Mouse (Mus musculus): ENCODE data around the gene Traf5. TPM values are rescaled to one million over a fixed set of nuclear protein-coding genes. Genes with fewer than 3 reads are reported as not detected.

The Traf5 gene
- total RNA-seq, 2 experiments from 2014 or later, result 2.7 to 2.8 TPM

- intact Hi-C loops (cut with DNase I), result no loop called here
- no peak for DNase-seq
- Histone ChIP-seq H3K4me3 (no peak overlapping the region), H3K27ac (no peak overlapping the region)
- TF ChIP-seq CTCF (IDR thresholded peaks at IDR 0.05), result no peak
Measured at GRCm38 (mm10) chr1:191996621-191997185, 95.7 kb downstream of the Traf5 start.

GRCm38 (mm10) chr1:191995916-191996315, 96.4 kb downstream of the Traf5 start:
- TF ChIP-seq CTCF (IDR thresholded peaks at IDR 0.05), result no peak
- Histone ChIP-seq H3K27ac (no peak overlapping the region), H3K4me3 (no peak overlapping the region)
- intact Hi-C loops (cut with DNase I), result no loop called here
- DNase-seq, result no peak

GRCm38 (mm10) chr1:191995488-191995887, 96.9 kb downstream of the Traf5 start:
- intact Hi-C loops (cut with DNase I), result no loop called here
- TF ChIP-seq CTCF (IDR thresholded peaks at IDR 0.05), result peak; percentile 86
- H3K27ac ChIP-seq, result no peak overlapping the region
- DNase-seq, result peak; percentile 62
- H3K4me3 ChIP-seq, result no peak overlapping the region

- no peak for DNase-seq
- Histone ChIP-seq H3K4me3 (no peak overlapping the region), H3K27ac (no peak overlapping the region)
- intact Hi-C loops (cut with DNase I), result no loop called here
- no peak for TF ChIP-seq CTCF (IDR thresholded peaks at IDR 0.05)
Measured at GRCm38 (mm10) chr1:191994476-191994875, 97.9 kb downstream of the Traf5 start.

- intact Hi-C loops (cut with DNase I), result no loop called here
- no peak for DNase-seq
- TF ChIP-seq CTCF (IDR thresholded peaks at IDR 0.05), result no peak
- Histone ChIP-seq H3K4me3 (no peak overlapping the region), H3K27ac (peak overlapping the region; percentile 4; the same call in 1 of the 2 replicates)
Measured at GRCm38 (mm10) chr1:191992040-191992780, 100.1 kb downstream of the Traf5 start.

- intact Hi-C loops (cut with DNase I), result no loop called here
- peak overlapping the region; percentile 91 for H3K27ac ChIP-seq
- no peak for TF ChIP-seq CTCF (IDR thresholded peaks at IDR 0.05)
- H3K4me3 ChIP-seq, result peak overlapping the region; percentile 87
- peak; percentile 97 for DNase-seq
Measured at GRCm38 (mm10) chr1:191989994-191990393, 102.4 kb downstream of the Traf5 start.

- no peak for TF ChIP-seq CTCF (IDR thresholded peaks at IDR 0.05)
- H3K27ac ChIP-seq, result no peak overlapping the region
- H3K4me3 ChIP-seq, result no peak overlapping the region
- intact Hi-C loops (cut with DNase I), result no loop called here
- DNase-seq, result no peak
Measured at GRCm38 (mm10) chr1:191989060-191989459, 103.3 kb downstream of the Traf5 start.

GRCm38 (mm10) chr1:191988646-191989045, 103.7 kb downstream of the Traf5 start:
- no peak for TF ChIP-seq CTCF (IDR thresholded peaks at IDR 0.05)
- Histone ChIP-seq H3K4me3 (no peak overlapping the region), H3K27ac (no peak overlapping the region)
- no peak for DNase-seq
- intact Hi-C loops (cut with DNase I), result no loop called here

- no peak for DNase-seq
- Histone ChIP-seq H3K4me3 (no peak overlapping the region), H3K27ac (no peak overlapping the region)
- no peak for TF ChIP-seq CTCF (IDR thresholded peaks at IDR 0.05)
- intact Hi-C loops (cut with DNase I), result no loop called here
Measured at GRCm38 (mm10) chr1:191987481-191987769, 104.9 kb downstream of the Traf5 start.

- intact Hi-C loops (cut with DNase I), result no loop called here
- TF ChIP-seq CTCF (IDR thresholded peaks at IDR 0.05), result no peak
- no peak for DNase-seq
- H3K4me3 ChIP-seq, result no peak overlapping the region
- no peak overlapping the region for H3K27ac ChIP-seq
Measured at GRCm38 (mm10) chr1:191986674-191987480, 105.5 kb downstream of the Traf5 start.

GRCm38 (mm10) chr1:191981426-191982102, 110.8 kb downstream of the Traf5 start:
- TF ChIP-seq CTCF (IDR thresholded peaks at IDR 0.05), result no peak
- DNase-seq, result peak; percentile 43
- no peak overlapping the region for H3K27ac ChIP-seq
- intact Hi-C loops (cut with DNase I), result no loop called here
- H3K4me3 ChIP-seq, result no peak overlapping the region

- no peak for TF ChIP-seq CTCF (IDR thresholded peaks at IDR 0.05)
- no peak within 1 kb of the TSS for H3K4me3 ChIP-seq
- H3K27ac ChIP-seq, result no peak within 1 kb of the TSS
- no peak for DNase-seq
- intact Hi-C loops (cut with DNase I), result no loop called here
Measured at GRCm38 (mm10) chr1:191977187-191977586, 115.2 kb downstream of the Traf5 start, which contains the start of gene Rd3. Rd3 (plus strand) TSS chr1:191977370.
